Mouse (Mus musculus) heart, embryonic 14.5 days (tissue): Measurements from ENCODE around the gene Ppp1r36. TPM values are rescaled to one million over a fixed set of nuclear protein-coding genes. Genes with fewer than 3 reads are reported as not detected.
A peak's percentile ranks its signal among the peaks of the same experiment; 100 is the strongest.

Experiments
- ATAC-seq: fragments of 200-750 bp; cut with Nextera tagmentation; 2 replicates; pipeline ENCODE4 v1.8.0; 2017; ENCODE audit warnings: low read depth, moderate TSS enrichment; ENCODE audit not compliant: insufficient number of reproducible peaks, insufficient read depth, low FRiP score
- H3K27ac ChIP-seq, 2 experiments: fragments of 200-500 bp in 1 of 2; fragments of 300-500 bp in 1 of 2; sonication (generic) in 1 of 2; replicated peaks in 1 of 2; 2 replicates each; pipeline ENCODE4 v1.5.1; 2012 to 2014; ENCODE audit warnings: low read depth in 2 of 2, low read length in 2 of 2, control low read depth in 1 of 2, mild to moderate bottlenecking in 1 of 2, mixed read lengths in 1 of 2; ENCODE audit not compliant: control insufficient read depth in 1 of 2, insufficient read depth in 1 of 2
- H3K27me3 ChIP-seq: fragments of 300-500 bp; sonication (generic); 2 replicates; pipeline ENCODE4 v1.6.1; 2014; ENCODE audit warnings: mild to moderate bottlenecking, low read length, control low read depth; ENCODE audit not compliant: control insufficient read depth, insufficient read depth
- H3K36me3 ChIP-seq: fragments of 300-500 bp; sonication (generic); 2 replicates; pipeline ENCODE4 v1.6.1; 2014; ENCODE audit warnings: mild to moderate bottlenecking, control low read depth, low read length, mixed read lengths; ENCODE audit not compliant: control insufficient read depth, insufficient read depth
- H3K4me1 ChIP-seq, 2 experiments: fragments of 200-500 bp in 1 of 2; fragments of 300-500 bp in 1 of 2; sonication (generic) in 1 of 2; 2 replicates each; pipeline ENCODE4 v1.6.1; 2012 to 2014; ENCODE audit warnings: low read length in 2 of 2, control low read depth in 1 of 2, mixed read lengths in 1 of 2; ENCODE audit not compliant: control insufficient read depth in 2 of 2, insufficient read depth in 2 of 2
- H3K4me2 ChIP-seq: fragments of 300-500 bp; sonication (generic); 2 replicates; pipeline ENCODE4 v1.6.1; 2014; ENCODE audit warnings: mild to moderate bottlenecking, low read length
- H3K4me3 ChIP-seq, 2 experiments: fragments of 200-500 bp in 1 of 2; fragments of 300-500 bp in 1 of 2; sonication (generic) in 1 of 2; 2 replicates each; pipeline ENCODE4 v1.5.1; 2012 to 2014; ENCODE audit warnings: low read length in 2 of 2, mild to moderate bottlenecking in 2 of 2, control low read depth in 1 of 2, low read depth in 1 of 2, moderate library complexity in 1 of 2; ENCODE audit not compliant: control insufficient read depth in 1 of 2, insufficient read depth in 1 of 2
- H3K9ac ChIP-seq: fragments of 300-500 bp; sonication (generic); 2 replicates; pipeline ENCODE4 v1.6.1; 2014; ENCODE audit warnings: mild to moderate bottlenecking, low read length
- H3K9me3 ChIP-seq: fragments of 300-500 bp; sonication (generic); 2 replicates; pipeline ENCODE4 v1.6.1; 2016; ENCODE audit warnings: low read length, control low read depth; ENCODE audit not compliant: control insufficient read depth
- WGBS: fragments of 180-500 bp; shearing (Covaris S2); extraction: QIAGEN DNeasy Blood & Tissue Kit; methylation state at CpG from one replicate; pipeline ENCODE4 v1.1.7; 2014; 5-methylcytosine and 5-hydroxymethylcytosine counted together
- polyA plus RNA-seq: library from polyadenylated mRNA; unstranded; fragments of >200 nt; fragmentation: Nextera tagmentation; extraction: Ambion mirVana; gene quantifications from 2 replicates; pipeline ENCODE4 v1.2.1, GENCODE M21; 2014

Gene Ppp1r36
- polyA plus RNA-seq, 1 experiment from 2014 or later, result 3.9 TPM

DNA sequence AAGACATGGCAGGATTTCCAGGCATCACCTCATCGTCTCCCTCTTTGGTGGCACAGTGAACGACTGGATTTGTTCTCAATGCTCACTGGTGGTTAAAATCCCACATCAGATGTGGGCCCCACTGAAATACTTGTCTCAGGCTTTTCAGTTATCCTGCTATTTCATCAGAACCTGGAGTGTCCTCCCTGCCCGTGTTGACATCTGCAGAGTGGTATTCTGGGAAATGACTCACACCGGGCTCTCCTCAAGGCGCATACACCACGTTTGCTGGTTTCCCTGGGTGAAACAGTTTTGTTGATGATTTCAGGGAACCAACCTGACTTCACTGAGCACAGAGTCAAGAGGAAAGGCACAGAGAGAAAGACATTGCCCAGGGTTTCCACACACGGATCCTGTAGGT is 49.9 kb downstream of the Ppp1r36 start:
- ATAC-seq, result no peak
- H3K4me2 ChIP-seq, result no peak overlapping the region
- no peak overlapping the region for H3K27ac ChIP-seq
- H3K4me1 ChIP-seq, result peaks cover 7 to 15% of the 10 kb centered on the region in 2 experiments; a peak in 3 of 4 replicates
- H3K27me3 ChIP-seq, result no peaks in the 10 kb centered on the region
- H3K9ac ChIP-seq, result no peak overlapping the region
- no peaks in the 10 kb centered on the region for H3K36me3 ChIP-seq
- H3K4me3 ChIP-seq, result no peak overlapping the region
- no peaks in the 10 kb centered on the region for H3K9me3 ChIP-seq
- WGBS, result 37% methylated on average over 7 of the region's 7 CpGs

DNA sequence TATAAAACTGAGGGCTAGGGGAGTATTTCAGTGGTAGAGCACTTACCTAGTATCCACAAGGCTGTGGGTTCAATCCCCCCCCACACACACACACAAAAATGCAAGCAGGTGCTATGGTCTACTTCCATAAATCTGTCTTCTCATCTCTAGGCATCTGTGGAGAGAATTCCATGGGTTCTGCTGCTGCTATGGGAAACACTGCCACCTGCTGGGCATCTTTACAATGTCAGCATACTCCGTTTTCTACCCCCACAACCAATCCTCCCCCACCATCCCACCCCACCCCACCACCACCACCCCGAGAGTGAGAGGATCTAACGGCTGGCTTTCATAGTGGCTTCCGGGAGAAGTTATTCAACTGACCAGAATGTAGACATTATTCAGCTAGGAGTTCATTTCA is 54.7 kb downstream of the Ppp1r36 start:
- no peaks in the 10 kb centered on the region for H3K9me3 ChIP-seq
- no peaks in the 10 kb centered on the region for H3K36me3 ChIP-seq
- no peak overlapping the region for H3K4me2 ChIP-seq
- H3K9ac ChIP-seq, result no peak overlapping the region
- no peaks in the 10 kb centered on the region for H3K27me3 ChIP-seq
- H3K4me3 ChIP-seq, result no peak overlapping the region
- ATAC-seq, result no peak
- H3K4me1 ChIP-seq, result peaks cover 4% of the 10 kb centered on the region in 2 experiments; a peak in 2 of 4 replicates
- no peak overlapping the region for H3K27ac ChIP-seq
- 7% methylated on average over 4 of the region's 4 CpGs for WGBS

DNA sequence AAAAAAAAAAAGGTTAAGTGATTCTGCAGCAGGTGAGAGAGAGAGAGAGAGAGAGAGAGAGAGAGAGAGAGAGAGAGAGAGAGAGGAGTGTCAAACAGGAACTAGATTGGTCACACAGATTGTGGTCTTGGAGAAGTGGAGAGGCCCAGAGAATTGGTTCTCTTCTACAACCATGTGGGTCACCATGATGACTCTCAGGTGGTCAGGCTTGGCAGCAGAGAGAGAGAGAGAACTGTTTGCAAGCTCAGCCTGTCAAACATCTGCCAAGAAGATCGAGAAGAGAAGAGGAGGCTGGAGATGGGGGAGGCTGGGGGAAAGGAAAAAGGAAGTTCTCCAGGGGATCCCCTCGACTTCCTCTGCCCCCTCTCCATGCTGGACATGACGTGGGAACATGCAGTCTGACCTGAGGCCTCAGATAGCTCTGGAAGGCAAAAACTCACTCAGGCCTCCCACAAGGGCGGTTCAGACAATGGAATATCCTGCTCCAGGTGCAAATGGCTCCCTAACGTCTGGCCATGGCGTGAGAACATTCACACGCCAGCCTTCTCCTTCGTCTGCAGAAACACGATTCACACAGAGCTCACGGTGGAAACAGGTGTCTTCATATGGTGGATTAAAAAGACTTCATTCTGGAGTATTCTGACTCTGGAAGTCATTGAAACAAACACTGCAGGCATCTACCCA is 56.4 kb downstream of the Ppp1r36 start:
- Histone ChIP-seq H3K27ac (no peak overlapping the region), H3K4me1 (peaks cover 3 to 7% of the 10 kb centered on the region in 2 experiments; a peak in 3 of 4 replicates), H3K27me3 (no peaks in the 10 kb centered on the region), H3K9me3 (no peaks in the 10 kb centered on the region), H3K9ac (no peak overlapping the region), H3K4me3 (no peak overlapping the region), H3K36me3 (no peaks in the 10 kb centered on the region), H3K4me2 (no peak overlapping the region)
- no peak for ATAC-seq
- 73% methylated on average over 10 of the region's 10 CpGs for WGBS

DNA sequence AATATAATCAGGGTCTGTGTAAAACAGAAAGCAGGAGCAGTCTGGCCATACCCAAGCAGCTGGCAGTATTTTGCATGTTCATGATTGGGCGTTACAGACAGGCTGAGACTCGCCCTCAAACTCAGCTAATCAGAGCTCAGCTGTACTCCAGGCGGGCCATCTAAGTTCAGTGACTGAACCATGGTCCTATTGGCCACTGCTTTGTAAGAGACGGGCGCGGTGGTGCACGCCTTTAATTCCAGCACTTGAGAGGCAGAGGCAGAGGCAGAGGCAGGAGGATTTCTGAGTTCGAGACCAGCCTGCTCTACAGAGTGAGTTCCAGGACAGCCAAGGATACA is 56.9 kb downstream of the Ppp1r36 start:
- no peak overlapping the region for H3K4me3 ChIP-seq
- no peaks in the 10 kb centered on the region for H3K9me3 ChIP-seq
- H3K4me2 ChIP-seq, result no peak overlapping the region
- no peaks in the 10 kb centered on the region for H3K27me3 ChIP-seq
- H3K9ac ChIP-seq, result no peak overlapping the region
- no peak for ATAC-seq
- peaks cover 7 to 11% of the 10 kb centered on the region in 2 experiments for H3K4me1 ChIP-seq
- H3K27ac ChIP-seq, result no peak overlapping the region
- WGBS, result 86% methylated on average over 8 of the region's 8 CpGs
- no peaks in the 10 kb centered on the region for H3K36me3 ChIP-seq

DNA sequence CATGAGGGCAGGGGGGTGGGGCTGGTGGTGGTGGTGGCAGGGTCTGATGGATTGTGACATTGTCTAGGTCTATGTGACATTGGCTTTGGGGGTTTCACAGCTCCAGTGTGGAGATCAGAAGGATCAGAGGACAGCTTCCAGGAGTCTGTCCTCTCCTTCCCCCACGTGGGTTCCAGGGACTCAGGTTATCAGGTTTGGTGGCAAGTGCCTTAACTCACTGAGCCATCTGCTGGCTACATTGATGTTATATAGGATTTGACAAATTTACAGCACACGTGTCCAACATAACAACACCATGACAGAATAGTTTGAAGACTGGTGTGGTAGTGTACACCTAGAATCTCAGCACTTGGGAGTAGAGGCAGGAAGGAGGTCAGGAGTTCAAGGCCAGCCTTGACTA is 57.5 kb downstream of the Ppp1r36 start:
- H3K9ac ChIP-seq, result no peak overlapping the region
- no peaks in the 10 kb centered on the region for H3K36me3 ChIP-seq
- H3K4me1 ChIP-seq, result peaks cover 8 to 14% of the 10 kb centered on the region in 2 experiments
- no peak for ATAC-seq
- WGBS, result 45% methylated on average over 2 of the region's 2 CpGs
- H3K4me2 ChIP-seq, result no peak overlapping the region
- no peak overlapping the region for H3K4me3 ChIP-seq
- no peak overlapping the region for H3K27ac ChIP-seq
- H3K27me3 ChIP-seq, result no peaks in the 10 kb centered on the region
- H3K9me3 ChIP-seq, result no peaks in the 10 kb centered on the region

DNA sequence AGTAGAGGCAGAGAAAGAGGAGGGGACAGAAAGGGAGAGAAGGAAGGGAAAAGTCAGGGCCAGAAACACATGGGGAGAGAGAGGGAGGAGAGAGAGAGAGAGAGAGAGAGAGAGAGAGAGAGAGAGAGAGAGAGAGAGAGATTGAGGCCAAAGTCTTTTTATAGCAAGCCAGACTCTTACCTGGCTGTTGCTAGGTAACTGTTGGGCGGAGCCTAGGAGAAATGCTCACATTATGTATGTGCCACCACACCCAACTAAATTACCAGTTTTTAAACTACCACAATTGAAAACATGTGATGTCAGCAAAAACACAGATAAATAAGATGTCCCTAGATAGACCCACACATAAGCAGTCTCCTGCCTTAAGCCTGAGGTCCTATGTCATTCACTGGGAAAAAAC is 58.8 kb downstream of the Ppp1r36 start:
- no peak for ATAC-seq
- Histone ChIP-seq H3K4me1 (peaks cover 10 to 22% of the 10 kb centered on the region in 2 experiments), H3K9me3 (peaks cover 3% of the 10 kb centered on the region; the same call in 1 of the 2 replicates), H3K27ac (no peak overlapping the region), H3K4me3 (no peak overlapping the region), H3K9ac (no peak overlapping the region), H3K4me2 (no peak overlapping the region), H3K36me3 (no peaks in the 10 kb centered on the region), H3K27me3 (no peaks in the 10 kb centered on the region)
- WGBS, result 88% methylated on average over 1 of the region's 1 CpGs

DNA sequence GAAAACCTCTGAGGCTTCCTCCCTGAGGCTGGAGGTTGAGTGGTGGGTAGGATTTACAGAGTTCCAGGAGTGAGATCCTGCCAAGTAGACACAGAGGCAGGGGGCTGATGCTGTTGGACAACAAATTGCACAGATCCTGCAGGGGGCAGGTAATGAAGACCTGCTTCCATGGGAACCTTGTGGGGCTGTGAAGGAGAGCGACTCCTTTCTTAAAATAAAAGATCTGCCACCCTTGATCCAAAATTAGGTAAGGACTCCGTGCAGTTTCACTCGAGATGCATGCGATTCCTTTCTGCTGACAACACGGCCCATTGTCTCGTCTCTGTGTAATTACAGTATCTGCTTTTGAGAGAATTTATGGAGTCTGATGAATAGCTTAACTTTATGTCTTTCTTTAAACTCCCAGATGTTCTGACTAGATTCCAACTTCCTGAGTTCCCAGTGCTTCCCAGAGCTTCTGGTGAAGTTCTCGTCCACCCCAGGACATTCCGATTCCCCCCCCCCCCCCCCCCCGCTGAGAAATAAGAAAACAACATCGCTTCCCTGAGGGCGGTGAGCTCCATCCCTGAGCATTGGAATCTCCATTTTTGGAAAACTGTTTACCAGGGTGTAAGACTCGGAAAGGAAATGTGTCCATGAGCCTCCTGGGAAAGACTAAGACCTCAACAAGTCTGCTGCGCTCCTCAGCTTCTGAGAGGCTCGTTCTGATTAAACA is 61.1 kb downstream of the Ppp1r36 start:
- 19% methylated on average over 14 of the region's 14 CpGs for WGBS
- Histone ChIP-seq H3K27me3 (no peaks in the 10 kb centered on the region), H3K9ac (peak overlapping the region; percentile 3; the same call in 1 of the 2 replicates), H3K4me3 (no peak overlapping the region), H3K36me3 (no peaks in the 10 kb centered on the region), H3K4me2 (peak overlapping the region; percentile 41), H3K9me3 (peaks cover 4% of the 10 kb centered on the region; the same call in 1 of the 2 replicates), H3K27ac (peak overlapping the region; percentile 9 to 44; a peak in 2 of 4 replicates), H3K4me1 (peaks cover 10 to 22% of the 10 kb centered on the region in 2 experiments)
- no peak for ATAC-seq
